Mouse (Mus musculus): Measurements from ENCODE around the gene Ap1b1. TPM values are rescaled to one million over a fixed set of nuclear protein-coding genes. Genes with fewer than 3 reads are reported as not detected.

The Ap1b1 gene
- polyA plus RNA-seq, 1 experiment: 140 TPM

GRCm38 (mm10) chr11:4995676-4996075 is 9.1 kb downstream of the Ap1b1 start:
- 97% methylated on average over 3 of the region's 3 CpGs for WGBS
- H3K4me3 ChIP-seq (ENCODE audit: control insufficient read depth, insufficient read depth, low read length): no peak overlapping the region
- no peak for DNase-seq
- no peak for TF ChIP-seq POLR2A (IDR thresholded peaks at IDR 0.05; ENCODE audit: control insufficient read depth, extremely low read depth, insufficient read depth, low read length, poor library complexity)
- no peak for TF ChIP-seq CTCF (IDR thresholded peaks at IDR 0.05; ENCODE audit: borderline replicate concordance, control insufficient read depth, extremely low read depth, insufficient read depth, low read length, poor library complexity)
- H3K36me3 ChIP-seq (ENCODE audit: control insufficient read depth, insufficient read depth, low read length): no peaks in the 10 kb centered on the region
- H3K27me3 ChIP-seq (ENCODE audit: control insufficient read depth, insufficient read depth, low read length): no peaks in the 10 kb centered on the region
- H3K27ac ChIP-seq (ENCODE audit: control insufficient read depth, insufficient read depth, low read length): no peak overlapping the region
- peaks cover 4% of the 10 kb centered on the region; the same call in 1 of the 2 replicates for H3K4me1 ChIP-seq (replicated peaks; ENCODE audit: control insufficient read depth, insufficient read depth, low read length)

GRCm38 (mm10) chr11:4996621-4997199 is 10.1 kb downstream of the Ap1b1 start:
- Histone ChIP-seq H3K4me3 (ENCODE audit: control insufficient read depth, insufficient read depth, low read length) (no peak overlapping the region), H3K4me1 (replicated peaks; ENCODE audit: control insufficient read depth, insufficient read depth, low read length) (0 out of 2 replicates have a peak, but pooled peaks cover 4% of the 10 kb centered on the region), H3K27me3 (ENCODE audit: control insufficient read depth, insufficient read depth, low read length) (no peaks in the 10 kb centered on the region), H3K27ac (ENCODE audit: control insufficient read depth, insufficient read depth, low read length) (no peak overlapping the region), H3K36me3 (ENCODE audit: control insufficient read depth, insufficient read depth, low read length) (no peaks in the 10 kb centered on the region)
- no peak for TF ChIP-seq POLR2A (IDR thresholded peaks at IDR 0.05; ENCODE audit: control insufficient read depth, extremely low read depth, insufficient read depth, low read length, poor library complexity)
- TF ChIP-seq CTCF (IDR thresholded peaks at IDR 0.05; ENCODE audit: borderline replicate concordance, control insufficient read depth, extremely low read depth, insufficient read depth, low read length, poor library complexity): no peak
- no peak for DNase-seq
- WGBS: 97% methylated on average over 5 of the region's 5 CpGs

- H3K27me3 ChIP-seq (ENCODE audit: control insufficient read depth, insufficient read depth, low read length): no peaks in the 10 kb centered on the region
- 98% methylated on average over 3 of the region's 3 CpGs for WGBS
- H3K4me3 ChIP-seq (ENCODE audit: control insufficient read depth, insufficient read depth, low read length): no peak overlapping the region
- no peak for TF ChIP-seq POLR2A (IDR thresholded peaks at IDR 0.05; ENCODE audit: control insufficient read depth, extremely low read depth, insufficient read depth, low read length, poor library complexity)
- no peak for TF ChIP-seq CTCF (IDR thresholded peaks at IDR 0.05; ENCODE audit: borderline replicate concordance, control insufficient read depth, extremely low read depth, insufficient read depth, low read length, poor library complexity)
- H3K4me1 ChIP-seq (replicated peaks; ENCODE audit: control insufficient read depth, insufficient read depth, low read length): no peaks in the 10 kb centered on the region
- DNase-seq: no peak
- H3K36me3 ChIP-seq (ENCODE audit: control insufficient read depth, insufficient read depth, low read length): peaks cover 5% of the 10 kb centered on the region; the same call in 1 of the 2 replicates
- H3K27ac ChIP-seq (ENCODE audit: control insufficient read depth, insufficient read depth, low read length): no peak overlapping the region
Measured at GRCm38 (mm10) chr11:4998352-4998751, 11.7 kb downstream of the Ap1b1 start.

- no peak for DNase-seq
- 100% methylated on average over 1 of the region's 1 CpGs for WGBS
- no peaks in the 10 kb centered on the region for H3K4me1 ChIP-seq (replicated peaks; ENCODE audit: control insufficient read depth, insufficient read depth, low read length)
- TF ChIP-seq POLR2A (IDR thresholded peaks at IDR 0.05; ENCODE audit: control insufficient read depth, extremely low read depth, insufficient read depth, low read length, poor library complexity) (no peak), CTCF (IDR thresholded peaks at IDR 0.05; ENCODE audit: borderline replicate concordance, control insufficient read depth, extremely low read depth, insufficient read depth, low read length, poor library complexity) (no peak)
- no peak overlapping the region for H3K4me3 ChIP-seq (ENCODE audit: control insufficient read depth, insufficient read depth, low read length)
- peaks cover 5% of the 10 kb centered on the region; the same call in 1 of the 2 replicates for H3K36me3 ChIP-seq (ENCODE audit: control insufficient read depth, insufficient read depth, low read length)
- no peak overlapping the region for H3K27ac ChIP-seq (ENCODE audit: control insufficient read depth, insufficient read depth, low read length)
- H3K27me3 ChIP-seq (ENCODE audit: control insufficient read depth, insufficient read depth, low read length): no peaks in the 10 kb centered on the region
Measured at GRCm38 (mm10) chr11:4998762-4999161, 12.1 kb downstream of the Ap1b1 start.

- no peaks in the 10 kb centered on the region for H3K27me3 ChIP-seq (ENCODE audit: control insufficient read depth, insufficient read depth, low read length)
- no peak overlapping the region for H3K4me3 ChIP-seq (ENCODE audit: control insufficient read depth, insufficient read depth, low read length)
- peaks cover 5% of the 10 kb centered on the region; the same call in 1 of the 2 replicates for H3K36me3 ChIP-seq (ENCODE audit: control insufficient read depth, insufficient read depth, low read length)
- 76% methylated on average over 1 of the region's 1 CpGs for WGBS
- H3K4me1 ChIP-seq (replicated peaks; ENCODE audit: control insufficient read depth, insufficient read depth, low read length): no peaks in the 10 kb centered on the region
- TF ChIP-seq POLR2A (IDR thresholded peaks at IDR 0.05; ENCODE audit: control insufficient read depth, extremely low read depth, insufficient read depth, low read length, poor library complexity) (no peak), CTCF (IDR thresholded peaks at IDR 0.05; ENCODE audit: borderline replicate concordance, control insufficient read depth, extremely low read depth, insufficient read depth, low read length, poor library complexity) (no peak)
- H3K27ac ChIP-seq (ENCODE audit: control insufficient read depth, insufficient read depth, low read length): no peak overlapping the region
- DNase-seq: no peak
Measured at GRCm38 (mm10) chr11:5000241-5000640, 13.6 kb downstream of the Ap1b1 start.

GRCm38 (mm10) chr11:5002826-5003225 is 16.2 kb downstream of the Ap1b1 start:
- DNase-seq: no peak
- 90% methylated on average over 4 of the region's 4 CpGs for WGBS
- H3K4me3 ChIP-seq (ENCODE audit: control insufficient read depth, insufficient read depth, low read length): no peak overlapping the region
- H3K27ac ChIP-seq (ENCODE audit: control insufficient read depth, insufficient read depth, low read length): no peak overlapping the region
- H3K27me3 ChIP-seq (ENCODE audit: control insufficient read depth, insufficient read depth, low read length): no peaks in the 10 kb centered on the region
- no peak for TF ChIP-seq POLR2A (IDR thresholded peaks at IDR 0.05; ENCODE audit: control insufficient read depth, extremely low read depth, insufficient read depth, low read length, poor library complexity)
- TF ChIP-seq CTCF (IDR thresholded peaks at IDR 0.05; ENCODE audit: borderline replicate concordance, control insufficient read depth, extremely low read depth, insufficient read depth, low read length, poor library complexity): no peak
- H3K4me1 ChIP-seq (replicated peaks; ENCODE audit: control insufficient read depth, insufficient read depth, low read length): no peaks in the 10 kb centered on the region
- peaks cover 5% of the 10 kb centered on the region; the same call in 1 of the 2 replicates for H3K36me3 ChIP-seq (ENCODE audit: control insufficient read depth, insufficient read depth, low read length)

Data from thymus, adult 2 months (tissue).